In genomic region chr13:99484905-99485304, GRCm38 (mm10) we compare ENCODE assay signal across 8 mouse cellular contexts. TPM values are rescaled to one million over a fixed set of nuclear protein-coding genes. Genes with fewer than 3 reads are reported as not detected.
DNase-seq lines count a peak whose midpoint lies in the region; ATAC-seq and TF ChIP-seq lines count a peak whose summit lies in the region.
"Had no signal": no experiment of that assay in that cellular context is flagged by ENCODE, and none has a peak within 500 bp of the region (broad histone marks: within the 10 kb centered on the region; RNA-seq: fewer than 3 reads in every experiment).

No protein-coding gene starts in this region.

- H3K36me3 ChIP-seq in heart, postnatal 0 days (replicated peaks; ENCODE audit: control insufficient read depth, insufficient read depth, low read length): 0 out of 2 replicates have a peak, but pooled peaks cover under 1% of the 10 kb centered on the region
- H3K36me3 ChIP-seq in heart, embryonic 11.5 days (ENCODE audit: control insufficient read depth, insufficient read depth, low read length): no peaks in the 10 kb centered on the region
- 0 out of 2 replicates have a peak, but pooled peaks cover 5% of the 10 kb centered on the region for H3K36me3 ChIP-seq in midbrain, embryonic 15.5 days (replicated peaks)

- peak overlapping the region; percentile 65 for H3K27ac ChIP-seq in heart, postnatal 0 days (ENCODE audit: low read depth)
- H3K27ac ChIP-seq in heart, embryonic 11.5 days (ENCODE audit: low read depth, low read length): no peak overlapping the region
- peak overlapping the region; percentile 8; the same call in 1 of the 2 replicates for H3K27ac ChIP-seq in midbrain, embryonic 15.5 days

- no peak for ATAC-seq in heart, postnatal 0 days (ENCODE audit: insufficient read depth, low read depth)
- ATAC-seq in heart, embryonic 11.5 days (replicated peaks; ENCODE audit: insufficient number of reproducible peaks, low FRiP score, low TSS enrichment): no peak
- 0 out of 2 replicates have a peak, but pooled peaks have one; percentile 35 for ATAC-seq in midbrain, embryonic 15.5 days (replicated peaks)
- ATAC-seq: lung, postnatal 0 days had no signal

- no peak overlapping the region for H3K4me3 ChIP-seq in heart, postnatal 0 days (ENCODE audit: low read depth, low read length)
- H3K4me3 ChIP-seq in heart, embryonic 11.5 days (ENCODE audit: low read depth, low read length): no peak overlapping the region
- H3K4me3 ChIP-seq in midbrain, embryonic 15.5 days: no peak overlapping the region

- no peak overlapping the region for H3K9ac ChIP-seq in heart, postnatal 0 days (replicated peaks; ENCODE audit: low read depth, low read length)
- H3K9ac ChIP-seq in heart, embryonic 11.5 days (ENCODE audit: low read depth, low read length): no peak overlapping the region
- H3K9ac ChIP-seq in midbrain, embryonic 15.5 days: no peak overlapping the region

- H3K27me3 ChIP-seq in heart, postnatal 0 days (ENCODE audit: control insufficient read depth, insufficient read depth, low read length): no peaks in the 10 kb centered on the region
- H3K27me3 ChIP-seq in heart, embryonic 11.5 days (ENCODE audit: control insufficient read depth, insufficient read depth, low read length): no peaks in the 10 kb centered on the region
- H3K27me3 ChIP-seq in midbrain, embryonic 15.5 days (replicated peaks): no peaks in the 10 kb centered on the region

- 73% methylated on average over 10 of the region's 10 CpGs for WGBS in heart, postnatal 0 days
- WGBS in heart, embryonic 11.5 days (ENCODE audit: insufficient replicate concordance): 65% methylated on average over 10 of the region's 10 CpGs
- 63% methylated on average over 10 of the region's 10 CpGs for WGBS in midbrain, embryonic 15.5 days

- H3K4me2 ChIP-seq in heart, postnatal 0 days (ENCODE audit: low read depth, low read length): no peak overlapping the region
- no peak overlapping the region for H3K4me2 ChIP-seq in heart, embryonic 11.5 days
- H3K4me2 ChIP-seq in midbrain, embryonic 15.5 days: no peak overlapping the region

- peaks cover 13% of the 10 kb centered on the region for H3K4me1 ChIP-seq in heart, postnatal 0 days (ENCODE audit: control insufficient read depth, insufficient read depth)
- H3K4me1 ChIP-seq in heart, embryonic 11.5 days (ENCODE audit: control insufficient read depth, insufficient read depth, low read length): peaks cover 9% of the 10 kb centered on the region
- H3K4me1 ChIP-seq in midbrain, embryonic 15.5 days: peaks cover 58% of the 10 kb centered on the region

- TF ChIP-seq EP300 in heart, postnatal 0 days (IDR thresholded peaks at IDR 0.05; ENCODE audit: low read depth): no peak

- no peak for TF ChIP-seq CTCF in heart, postnatal 0 days (IDR thresholded peaks at IDR 0.05; ENCODE audit: low read depth)

- no peaks in the 10 kb centered on the region for H3K9me3 ChIP-seq in heart, postnatal 0 days (replicated peaks; ENCODE audit: control insufficient read depth, low read length)
- H3K9me3 ChIP-seq in heart, embryonic 11.5 days (replicated peaks; ENCODE audit: control insufficient read depth, low read length): no peaks in the 10 kb centered on the region
- H3K9me3 ChIP-seq in midbrain, embryonic 15.5 days: no peaks in the 10 kb centered on the region

- no peak for DNase-seq in heart, postnatal 0 days (ENCODE audit: low spot score)
- peak; percentile 80 for DNase-seq in cerebellum, adult 11-12 months
- peak; percentile 59 to 62 for DNase-seq in cerebellum, postnatal 10 days
- no peak for DNase-seq in thymus, postnatal 14 days
- DNase-seq in gastrocnemius, postnatal 25 days: no peak

RNA-seq across cellular contexts. Expression of gene Map1b, which starts 31.4 kb away (rescaled TPM):
- 23.2 and 34.1 TPM in 2 replicates for total RNA-seq in heart, postnatal 0 days (2014; rRNA removed; ENCODE audit: low replicate concordance)
- polyA plus RNA-seq in heart, postnatal 0 days (2015; fragmentation: Nextera tagmentation; extraction: Ambion mirVana): 43.6 and 54.0 TPM in 2 replicates
- 128 and 193 TPM in 2 replicates for polyA plus RNA-seq in heart, embryonic 11.5 days (2014; fragmentation: Nextera tagmentation; extraction: Ambion mirVana)
- 2,126 and 2,223 TPM in 2 replicates for polyA plus RNA-seq in midbrain, embryonic 15.5 days (2015; fragmentation: Nextera tagmentation; extraction: Ambion mirVana)
- 10 to 100 TPM; 12.0 to 12.9 TPM for total RNA-seq in gastrocnemius, postnatal 25 days (2021)

Comparison
In these comparisons a context has a peak if more than half of its experiments do, and no peak if none do; other contexts are left out.
1. DNase-seq: peak in cerebellum, adult 11-12 months (single experiment) and cerebellum, postnatal 10 days (2 of 2); none in heart, postnatal 0 days (single experiment), thymus, postnatal 14 days (single experiment) and gastrocnemius, postnatal 25 days (single experiment).
2. RNA of gene Map1b, which starts 31.4 kb away (polyA plus RNA-seq): 2,126 to 2,223 TPM in midbrain, embryonic 15.5 days; 128 to 193 TPM in heart, embryonic 11.5 days and 43.6 to 54.0 TPM in heart, postnatal 0 days; every median in the first group is over 10 times any median in the second.